Mouse (Mus musculus) liver, postnatal 0 days (tissue): ENCODE results near the gene Csnk1d.

Experiments used
- CTCF ChIP-seq: sonication (generic); IDR thresholded peaks from 2 replicates; pipeline ENCODE4 v1.5.1; 2016; ENCODE audit warnings: antibody characterized with exemption, low read depth
- EP300 ChIP-seq: IDR thresholded peaks from 2 replicates; pipeline ENCODE4 v1.6.1; 2016; ENCODE audit warnings: antibody characterized with exemption, low read depth, mild to moderate bottlenecking

DNA sequence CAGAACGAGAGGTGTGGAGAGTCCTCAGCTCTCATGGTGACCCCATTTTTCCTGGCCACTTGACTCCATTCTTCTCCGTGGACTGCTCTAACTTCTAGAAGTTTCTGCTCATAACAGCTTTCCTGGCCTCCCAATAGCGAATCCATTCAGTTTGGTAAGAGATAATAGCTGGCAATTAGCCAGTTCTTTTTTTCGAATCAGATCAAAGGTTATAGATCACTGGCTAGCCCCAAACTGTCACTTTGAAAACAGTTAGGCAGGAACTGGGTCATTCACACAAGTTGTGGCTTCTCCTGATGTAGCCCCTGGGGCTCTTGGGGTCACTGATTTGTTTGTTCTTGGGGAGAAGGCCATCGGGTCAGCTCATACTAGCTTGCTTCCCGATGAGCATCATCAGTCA is 3.6 kb upstream of the Csnk1d start:
- TF ChIP-seq CTCF (no peak), EP300 (no peak)
